Mouse (Mus musculus) bone marrow, adult 2 months (tissue): ENCODE results near the gene Slc2a12. TPM values are rescaled to one million over a fixed set of nuclear protein-coding genes. Genes with fewer than 3 reads are reported as not detected.

ENCODE experiments used
- H3K27ac ChIP-seq: fragments of 200-500 bp; 2 replicates; pipeline ENCODE4 v1.5.1; 2012; ENCODE audit warnings: low read depth, mild to moderate bottlenecking, control low read depth, inconsistent platforms, low read length; ENCODE audit not compliant: control insufficient read depth, poor library complexity, insufficient read depth
- H3K4me1 ChIP-seq: fragments of 200-500 bp; 2 replicates; pipeline ENCODE4 v1.6.1; 2011; ENCODE audit warnings: low read length; ENCODE audit not compliant: control insufficient read depth, insufficient read depth
- H3K4me3 ChIP-seq: fragments of 200-500 bp; replicated peaks from 2 replicates; pipeline ENCODE3; 2011; ENCODE audit warnings: mild to moderate bottlenecking, low read depth, low read length, control low read depth; ENCODE audit not compliant: control insufficient read depth
- CTCF ChIP-seq: fragments of 200-500 bp; IDR thresholded peaks from 2 replicates; pipeline ENCODE4 v1.5.1; 2011; ENCODE audit warnings: low read length, control low read depth; ENCODE audit not compliant: control insufficient read depth, insufficient read depth
- POLR2A ChIP-seq: fragments of 200-500 bp; IDR thresholded peaks from 2 replicates; pipeline ENCODE4 v1.6.1; 2011; ENCODE audit warnings: low read depth, mild to moderate bottlenecking, control low read depth, low read length, borderline replicate concordance; ENCODE audit not compliant: control insufficient read depth
- WGBS: fragments of 180-500 bp; shearing (Covaris S2); methylation state at CpG from one replicate; pipeline ENCODE4 v1.1.7; 2018; 5-methylcytosine and 5-hydroxymethylcytosine counted together
- polyA plus RNA-seq: library from polyadenylated mRNA; stranded (reverse); fragments of >200 nt; gene quantifications from 2 replicates; pipeline ENCODE4 v1.2.4, GENCODE M21; 2011; ENCODE audit warnings: low replicate concordance; ENCODE audit not compliant: missing spikeins, insufficient read depth, insufficient read length

The Slc2a12 gene
- polyA plus RNA-seq = not detected in 2 replicates

- Histone ChIP-seq H3K4me3 (peak within 1 kb of the TSS; percentile 56), H3K4me1 (no peaks in the 10 kb centered on the region), H3K27ac (peak within 1 kb of the TSS; percentile 7; the same call in 1 of the 2 replicates)
- 7% methylated on average over 40 of the region's 40 CpGs for WGBS
- TF ChIP-seq POLR2A (0 out of 2 replicates have a peak, but pooled peaks have one; percentile 20), CTCF (no peak)
Observed at GRCm38 (mm10) chr10:22644853-22645491, at the start of gene Slc2a12. Slc2a12 (plus strand) TSS chr10:22645011.

GRCm38 (mm10) chr10:22598908-22599480 is 45.8 kb upstream of the Slc2a12 start:
- 82% methylated on average over 8 of the region's 8 CpGs for WGBS
- no peaks in the 10 kb centered on the region; the same call in 1 of the 2 replicates for H3K4me1 ChIP-seq
- H3K4me3 ChIP-seq = no peak overlapping the region
- H3K27ac ChIP-seq = no peak overlapping the region
- no peak for TF ChIP-seq POLR2A
- no peak for TF ChIP-seq CTCF

GRCm38 (mm10) chr10:22601046-22601445 is 43.8 kb upstream of the Slc2a12 start:
- Histone ChIP-seq H3K27ac (no peak overlapping the region), H3K4me3 (no peak overlapping the region), H3K4me1 (no peaks in the 10 kb centered on the region; the same call in 1 of the 2 replicates)
- TF ChIP-seq POLR2A = no peak
- no peak for TF ChIP-seq CTCF
- 78% methylated on average over 6 of the region's 6 CpGs for WGBS

GRCm38 (mm10) chr10:22604801-22605200 is 40.0 kb upstream of the Slc2a12 start:
- H3K4me1 ChIP-seq = no peaks in the 10 kb centered on the region; the same call in 1 of the 2 replicates
- WGBS = 76% methylated on average over 2 of the region's 2 CpGs
- TF ChIP-seq CTCF (no peak), POLR2A (no peak)
- H3K4me3 ChIP-seq = no peak overlapping the region
- H3K27ac ChIP-seq = no peak overlapping the region

GRCm38 (mm10) chr10:22608273-22608672 is 36.5 kb upstream of the Slc2a12 start:
- Histone ChIP-seq H3K27ac (no peak overlapping the region), H3K4me1 (no peaks in the 10 kb centered on the region; the same call in 1 of the 2 replicates), H3K4me3 (no peak overlapping the region)
- 69% methylated on average over 5 of the region's 5 CpGs for WGBS
- TF ChIP-seq CTCF (no peak), POLR2A (no peak)

- Histone ChIP-seq H3K4me3 (no peak overlapping the region), H3K4me1 (no peaks in the 10 kb centered on the region), H3K27ac (no peak overlapping the region)
- no peak for TF ChIP-seq POLR2A
- no peak for TF ChIP-seq CTCF
- 17% methylated on average over 11 of the region's 11 CpGs for WGBS
Observed at GRCm38 (mm10) chr10:22608799-22609357, 35.9 kb upstream of the Slc2a12 start.

- WGBS = 64% methylated on average over 5 of the region's 5 CpGs
- Histone ChIP-seq H3K27ac (no peak overlapping the region), H3K4me1 (no peaks in the 10 kb centered on the region), H3K4me3 (no peak overlapping the region)
- TF ChIP-seq POLR2A (no peak), CTCF (no peak)
Observed at GRCm38 (mm10) chr10:22613301-22613700, 31.5 kb upstream of the Slc2a12 start.

GRCm38 (mm10) chr10:22614554-22614953 is 30.3 kb upstream of the Slc2a12 start:
- no peaks in the 10 kb centered on the region for H3K4me1 ChIP-seq
- no peak for TF ChIP-seq POLR2A
- no peak for TF ChIP-seq CTCF
- H3K27ac ChIP-seq = no peak overlapping the region
- WGBS = 82% methylated on average over 8 of the region's 8 CpGs
- no peak overlapping the region for H3K4me3 ChIP-seq
